ENCODE assay signal across 12 mouse cellular contexts in genomic region chr5:4993192-4993601, GRCm38 (mm10).
A peak's percentile ranks its signal among the peaks of the same experiment; 100 is the strongest.
DNase-seq lines count a peak whose midpoint lies in the region; ATAC-seq and TF ChIP-seq lines count a peak whose summit lies in the region.
"Had no signal": no experiment of that assay in that cellular context is flagged by ENCODE, and none has a peak within 500 bp of the region (broad histone marks: within the 10 kb centered on the region; RNA-seq: fewer than 3 reads in every experiment).

No protein-coding gene starts in this region.

- no peaks in the 10 kb centered on the region for H3K27me3 ChIP-seq in thymus, adult 2 months (ENCODE audit: control insufficient read depth, insufficient read depth, low read length)
- no peaks in the 10 kb centered on the region for H3K27me3 ChIP-seq in heart, adult 2 months (ENCODE audit: control insufficient read depth, insufficient read depth, low read length)
- H3K27me3 ChIP-seq: forebrain, embryonic 12.5 days; liver, embryonic 13.5 days; Patski had no signal

- 96% methylated on average over 4 of the region's 4 CpGs for WGBS in thymus, adult 2 months
- 79% methylated on average over 4 of the region's 4 CpGs for WGBS in heart, adult 2 months

- H3K4me3 ChIP-seq in left cerebral cortex, adult 2 months: no peak overlapping the region
- H3K4me3 ChIP-seq in thymus, adult 2 months (ENCODE audit: control insufficient read depth, insufficient read depth, low read length): no peak overlapping the region
- H3K4me3 ChIP-seq in heart, adult 2 months: no peak overlapping the region
- H3K4me3 ChIP-seq: forebrain, embryonic 12.5 days; hindbrain, embryonic 10.5 days; liver, embryonic 13.5 days had no signal

- H3K9ac ChIP-seq in heart, adult 2 months (ENCODE audit: low read depth, low read length): no peak overlapping the region
- H3K9ac ChIP-seq: forebrain, embryonic 12.5 days; liver, embryonic 13.5 days had no signal

- no peak for TF ChIP-seq POLR2A in thymus, adult 2 months (IDR thresholded peaks at IDR 0.05; ENCODE audit: control insufficient read depth, extremely low read depth, insufficient read depth, low read length, poor library complexity)
- no peak for TF ChIP-seq POLR2A in heart, adult 2 months (IDR thresholded peaks at IDR 0.05; ENCODE audit: insufficient read depth, low read depth, low read length)

- DNase-seq in 3T3-L1 (ENCODE audit: low read depth, low spot score): peak; percentile 79
- DNase-seq in NIH3T3 (ENCODE audit: low read depth): peak; percentile 50
- DNase-seq in left cerebral cortex, adult 2 months (ENCODE audit: extremely low spot score in 1 of 2, low spot score in 2 of 2): peak; percentile 79 to 84
- DNase-seq in thymus, adult 2 months: no peak
- DNase-seq in heart, adult 2 months: no peak
- DNase-seq: liver, embryonic 13.5 days had no signal

- H3K36me3 ChIP-seq in thymus, adult 2 months (ENCODE audit: control insufficient read depth, insufficient read depth, low read length): no peaks in the 10 kb centered on the region
- H3K36me3 ChIP-seq in heart, adult 2 months (ENCODE audit: control insufficient read depth, insufficient read depth, low read length): no peaks in the 10 kb centered on the region
- H3K36me3 ChIP-seq: forebrain, embryonic 12.5 days; hindbrain, embryonic 10.5 days; liver, embryonic 13.5 days had no signal

- H3K79me2 ChIP-seq in heart, adult 2 months (replicated peaks; ENCODE audit: control insufficient read depth, insufficient read depth, low read length): no peaks in the 10 kb centered on the region

- peak overlapping the region; percentile 89 for H3K27ac ChIP-seq in left cerebral cortex, adult 2 months
- no peak overlapping the region for H3K27ac ChIP-seq in thymus, adult 2 months (ENCODE audit: control insufficient read depth, insufficient read depth, low read length)
- no peak overlapping the region for H3K27ac ChIP-seq in heart, adult 2 months
- H3K27ac ChIP-seq: forebrain, embryonic 12.5 days; hindbrain, embryonic 10.5 days; liver, embryonic 13.5 days had no signal

- ATAC-seq in frontal cortex, adult (ENCODE audit: low TSS enrichment): peak; percentile 77
- ATAC-seq in monocyte, adult 5-6 weeks (replicated peaks; ENCODE audit: insufficient number of reproducible peaks, low FRiP score, low TSS enrichment, poor library complexity, severe bottlenecking): no peak
- ATAC-seq in erythroid progenitor cell, adult 5-6 weeks (replicated peaks; ENCODE audit: low FRiP score, poor library complexity, severe bottlenecking): no peak
- ATAC-seq: Patski had no signal

- no peak for TF ChIP-seq EP300 in heart, adult 2 months (IDR thresholded peaks at IDR 0.05; ENCODE audit: insufficient read depth, low read depth, low read length)

- H3K4me1 ChIP-seq in thymus, adult 2 months (replicated peaks; ENCODE audit: control insufficient read depth, insufficient read depth, low read length): no peaks in the 10 kb centered on the region
- no peaks in the 10 kb centered on the region; the same call in 1 of the 2 replicates for H3K4me1 ChIP-seq in heart, adult 2 months (ENCODE audit: control insufficient read depth, insufficient read depth, low read length)
- H3K4me1 ChIP-seq: liver, embryonic 13.5 days had no signal

- intact Hi-C loops in left cerebral cortex, adult 2 months (cut with DNase I): loop anchor here (2.0 to 5.0 kb wide), 3 partner anchors 99 to 274 kb away; no protein-coding TSS in a partner anchor
- intact Hi-C loops in heart, adult 2 months (cut with DNase I): no loop called here

- no peak; the same call in 1 of the 2 replicates for TF ChIP-seq CTCF in left cerebral cortex, adult 2 months (IDR thresholded peaks at IDR 0.05)
- TF ChIP-seq CTCF in thymus, adult 2 months (IDR thresholded peaks at IDR 0.05; ENCODE audit: borderline replicate concordance, control insufficient read depth, extremely low read depth, insufficient read depth, low read length, poor library complexity): no peak
- TF ChIP-seq CTCF in heart, adult 2 months (IDR thresholded peaks at IDR 0.05): no peak

Comparison
In these comparisons a context has a peak if more than half of its experiments do, and no peak if none do; other contexts are left out.
1. DNase-seq: peak in 3T3-L1 (single experiment), NIH3T3 (single experiment) and left cerebral cortex, adult 2 months (2 of 2); none in thymus, adult 2 months (single experiment) and heart, adult 2 months (0 of 2).